Mouse (Mus musculus) spleen, adult 2 months (tissue): ENCODE results near the gene Selenos.

Experiments
- CTCF ChIP-seq: fragments of 200-500 bp; IDR thresholded peaks from 2 replicates; pipeline ENCODE4 v1.5.1; 2011; ENCODE audit warnings: mild to moderate bottlenecking, inconsistent platforms; ENCODE audit not compliant: insufficient read depth, insufficient read length, insufficient replicate concordance; ENCODE audit errors: extremely low read depth
- POLR2A ChIP-seq: fragments of 200-500 bp; IDR thresholded peaks from 2 replicates; pipeline ENCODE4 v1.6.1; 2011; ENCODE audit warnings: low read depth, low read length, inconsistent platforms

DNA sequence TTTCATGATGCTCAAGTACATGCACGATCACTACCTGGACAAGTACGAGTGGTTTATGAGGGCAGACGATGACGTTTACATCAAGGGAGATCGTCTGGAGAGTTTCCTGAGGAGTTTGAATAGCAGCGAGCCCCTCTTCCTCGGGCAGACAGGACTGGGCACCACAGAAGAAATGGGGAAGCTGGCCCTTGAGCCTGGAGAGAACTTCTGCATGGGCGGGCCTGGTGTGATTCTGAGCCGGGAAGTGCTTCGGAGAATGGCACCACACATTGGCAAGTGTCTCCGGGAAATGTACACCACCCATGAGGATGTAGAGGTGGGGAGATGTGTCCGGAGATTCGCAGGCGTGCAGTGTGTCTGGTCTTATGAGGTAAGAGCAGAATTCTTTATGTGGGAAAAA lies 45.9 kb downstream of the Selenos start:
- no peak for TF ChIP-seq CTCF
- no peak for TF ChIP-seq POLR2A
